In genomic region chr1:170006516-170006915, GRCm38 (mm10) we compare ENCODE assay signal across 8 mouse cellular contexts. TPM values are rescaled to one million over a fixed set of nuclear protein-coding genes. Genes with fewer than 3 reads are reported as not detected.
DNase-seq lines count a peak whose midpoint lies in the region; ATAC-seq lines count a peak whose summit lies in the region.

No protein-coding gene starts in this region.

- H3K4me2 ChIP-seq in intestine, embryonic 16.5 days (ENCODE audit: low read depth, low read length): no peak overlapping the region

- ATAC-seq in intestine, embryonic 16.5 days: no peak

- H3K9me3 ChIP-seq in intestine, embryonic 16.5 days (ENCODE audit: control insufficient read depth, low read length): no peaks in the 10 kb centered on the region
- no peaks in the 10 kb centered on the region for H3K9me3 ChIP-seq in forebrain, embryonic 10.5 days

- no peaks in the 10 kb centered on the region for H3K36me3 ChIP-seq in intestine, embryonic 16.5 days (ENCODE audit: control insufficient read depth, insufficient read depth, low read length)
- no peaks in the 10 kb centered on the region for H3K36me3 ChIP-seq in forebrain, embryonic 10.5 days (replicated peaks)

- peak; percentile 10 for DNase-seq in adrenal gland, adult 2 months
- no peak for DNase-seq in adrenal gland, adult 18-20 months (ENCODE audit: low spot score in 2 of 2)
- peak; percentile 9 to 27 for DNase-seq in gastrocnemius, adult 8-10 months (ENCODE audit: low spot score in 2 of 2)
- DNase-seq in kidney, adult 18-20 months: peak; percentile 5
- DNase-seq in lung, postnatal 14 days: peak; percentile 75
- no peak for DNase-seq in thymus, postnatal 10 days (ENCODE audit: low spot score in 2 of 2)
- DNase-seq in forebrain, embryonic 10.5 days (ENCODE audit: extremely low spot score, low spot score): no peak

- H3K27ac ChIP-seq in intestine, embryonic 16.5 days (ENCODE audit: low read length): no peak overlapping the region
- no peak overlapping the region for H3K27ac ChIP-seq in forebrain, embryonic 10.5 days

- 55% methylated on average over 5 of the region's 5 CpGs for WGBS in intestine, embryonic 16.5 days
- WGBS in forebrain, embryonic 10.5 days: 74% methylated on average over 5 of the region's 5 CpGs

- no peaks in the 10 kb centered on the region for H3K27me3 ChIP-seq in intestine, embryonic 16.5 days (replicated peaks; ENCODE audit: control insufficient read depth, insufficient read depth, low read length)
- H3K27me3 ChIP-seq in forebrain, embryonic 10.5 days (ENCODE audit: poor library complexity, severe bottlenecking): no peaks in the 10 kb centered on the region

- no peak overlapping the region for H3K4me3 ChIP-seq in intestine, embryonic 16.5 days (ENCODE audit: low read length)
- no peak overlapping the region for H3K4me3 ChIP-seq in forebrain, embryonic 10.5 days

- no peak overlapping the region for H3K9ac ChIP-seq in intestine, embryonic 16.5 days (ENCODE audit: low read depth, low read length)

- H3K4me1 ChIP-seq in intestine, embryonic 16.5 days (ENCODE audit: control insufficient read depth, insufficient read depth, low read length): no peaks in the 10 kb centered on the region
- no peaks in the 10 kb centered on the region for H3K4me1 ChIP-seq in forebrain, embryonic 10.5 days

RNA-seq across cellular contexts. Expression of gene Hsd17b7, which starts 37.5 kb away (rescaled TPM):
- 100 to 1,000 TPM in 1 of 2 experiments, 10 to 100 TPM in 1; 11.0 to 126 TPM for total RNA-seq in adrenal gland, adult 2 months (2021)
- polyA plus RNA-seq in adrenal gland, adult 2 months (2012; rRNA removed): 4.6 and 10.8 TPM in 2 replicates
- total RNA-seq in adrenal gland, adult 18-20 months (2021): 10 to 100 TPM; 16.6 to 95.1 TPM
- 10 to 100 TPM in 2 of 4 experiments, 1 to 10 TPM in 2; 8.9 to 15.5 (median 11.1) TPM for total RNA-seq in gastrocnemius, adult 8-10 months (2022)
- polyA plus RNA-seq in intestine, embryonic 16.5 days (2015; fragmentation: Nextera tagmentation; extraction: Ambion mirVana): 21.1 and 23.8 TPM in 2 replicates
- 19.3 and 20.8 TPM in 2 replicates for polyA plus RNA-seq in forebrain, embryonic 10.5 days (2016; fragmentation: Nextera tagmentation; extraction: Ambion mirVana)

Comparison
In these comparisons a context has a peak if more than half of its experiments do, and no peak if none do; other contexts are left out.
1. DNase-seq: peak in adrenal gland, adult 2 months (single experiment), gastrocnemius, adult 8-10 months (2 of 2), kidney, adult 18-20 months (single experiment) and lung, postnatal 14 days (single experiment); none in adrenal gland, adult 18-20 months (0 of 2), thymus, postnatal 10 days (0 of 2) and forebrain, embryonic 10.5 days (single experiment).